Mouse (Mus musculus): ENCODE measurements around the gene Aar2. TPM values are rescaled to one million over a fixed set of nuclear protein-coding genes. Genes with fewer than 3 reads are reported as not detected.

The Aar2 gene
- total RNA-seq, 2 experiments from 2014 or later, result 2.1 to 3.5 TPM

DNA sequence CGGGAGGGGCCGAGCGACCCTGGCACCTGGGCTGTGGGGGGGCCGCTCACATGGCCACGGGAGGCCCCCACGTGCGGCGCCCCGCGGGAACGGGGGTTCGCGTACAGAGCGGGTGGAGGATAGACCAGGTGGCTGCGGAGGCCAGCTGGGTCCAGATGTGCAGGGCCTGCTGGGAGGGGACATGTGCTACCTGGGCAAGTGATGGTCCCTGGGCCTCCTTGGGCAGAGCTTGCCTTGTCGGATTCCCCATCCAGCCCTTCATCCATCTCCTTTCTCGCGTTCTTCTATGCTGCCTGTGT, 66.8 kb downstream of the Aar2 start:
- no peak for ATAC-seq (replicated peaks; ENCODE audit: low FRiP score, poor library complexity, severe bottlenecking)

DNA sequence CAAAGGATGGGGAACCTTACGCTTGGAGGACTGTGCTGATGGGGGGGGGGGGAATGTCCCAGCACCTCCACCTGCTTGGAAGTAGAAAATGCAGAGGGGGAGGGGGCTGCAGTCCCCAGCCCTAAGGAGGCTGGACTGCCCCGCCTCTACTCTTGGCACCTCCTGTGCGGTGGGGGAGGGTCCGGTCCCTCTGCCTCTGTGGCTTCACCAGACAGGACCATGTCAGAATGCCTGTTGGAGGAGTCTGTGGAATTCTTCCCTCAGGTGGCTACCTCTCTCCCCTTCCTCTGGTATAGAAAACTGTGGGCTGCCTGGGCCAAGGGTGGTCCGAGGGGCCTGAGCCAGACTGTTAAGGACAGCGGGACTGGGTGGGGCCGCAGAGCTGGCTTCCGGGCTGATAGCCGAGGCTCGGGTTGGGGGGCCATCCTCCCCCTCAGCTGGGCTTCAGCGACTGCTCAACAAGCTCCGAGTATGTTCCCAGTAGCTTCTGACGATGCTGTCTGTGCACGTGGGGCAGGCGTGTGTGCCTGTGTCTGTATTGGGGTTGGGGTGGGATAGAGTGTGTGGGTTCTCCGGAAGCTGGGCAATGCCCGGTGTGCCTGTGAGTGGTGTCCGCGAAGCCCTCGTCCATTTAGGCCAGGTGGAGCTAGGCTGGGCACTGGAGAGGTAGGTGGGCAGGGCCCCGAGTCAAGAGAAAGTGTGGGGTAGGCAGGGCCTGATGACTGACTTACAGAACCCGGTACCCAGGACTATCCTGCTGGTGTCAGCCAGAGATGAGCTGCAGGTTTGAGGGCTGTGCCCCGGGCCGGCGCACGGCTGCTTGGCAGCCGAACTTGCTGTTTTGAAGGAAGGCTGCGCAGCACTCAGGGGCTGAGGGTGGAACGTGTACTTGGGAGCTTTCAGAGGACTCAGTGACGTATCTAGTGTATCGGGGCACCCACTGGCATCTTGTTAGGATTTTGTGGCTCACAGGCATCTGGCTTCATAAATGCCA, 67.6 kb downstream of the Aar2 start:
- 0 out of 2 replicates have a peak, but pooled peaks have one; percentile 12 for ATAC-seq (replicated peaks; ENCODE audit: low FRiP score, poor library complexity, severe bottlenecking)

DNA sequence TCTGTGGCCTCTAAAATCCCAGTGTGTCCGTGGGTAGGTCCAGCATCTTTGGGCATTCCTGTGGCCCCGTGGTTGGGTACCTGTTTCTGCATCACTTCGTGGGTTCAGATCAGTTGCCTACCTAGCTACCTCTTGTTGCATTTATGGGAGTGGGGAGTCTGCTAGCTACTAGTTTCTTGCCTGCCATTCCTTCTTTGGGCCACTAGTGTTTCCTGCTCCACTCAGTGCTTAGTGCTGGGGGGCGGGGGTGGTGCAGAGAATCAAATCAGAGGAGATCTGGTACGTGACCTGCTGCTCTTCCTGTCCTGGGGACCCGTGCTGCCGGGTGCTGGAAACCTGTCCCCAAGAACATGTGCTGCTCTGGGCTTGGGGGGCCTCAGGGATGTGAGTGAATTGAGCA, 69.1 kb downstream of the Aar2 start:
- ATAC-seq (replicated peaks; ENCODE audit: low FRiP score, poor library complexity, severe bottlenecking), result no peak

DNA sequence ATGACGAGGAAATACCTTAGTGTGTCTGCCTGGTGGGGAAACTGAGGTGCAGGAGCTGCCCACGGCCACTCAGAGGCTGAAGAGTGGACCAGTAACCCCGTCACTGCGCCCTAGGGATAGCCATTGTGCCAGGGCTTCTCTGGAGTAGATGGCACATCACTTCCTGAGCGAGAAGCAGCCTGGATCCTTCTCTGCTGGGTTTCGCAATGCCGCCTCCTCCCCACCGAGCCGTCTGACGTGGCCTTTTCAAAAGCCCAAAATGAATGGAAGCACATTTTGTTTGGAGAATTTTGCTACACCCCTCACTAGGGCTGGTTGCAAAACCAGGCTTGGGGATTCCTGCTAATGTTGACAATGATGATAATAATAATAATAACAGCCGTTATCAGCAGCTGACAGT, 70.2 kb downstream of the Aar2 start:
- ATAC-seq (replicated peaks; ENCODE audit: low FRiP score, poor library complexity, severe bottlenecking), result no peak

Other genes with a start within 250 kb of the Aar2 start
- gene Cnbd2, start 235.3 kb upstream of the Aar2 start, total RNA-seq (2015; ENCODE audit: low replicate concordance), result 0.38 and 1.0 TPM in 2 replicates
- 1.4 TPM in 1 of 2 replicates, not detected in the other for gene Cnbd2, start 235.3 kb upstream of the Aar2 start, total RNA-seq (2017; ENCODE audit: low replicate concordance)
- gene Scand1, start 234.9 kb upstream of the Aar2 start, total RNA-seq (2015; ENCODE audit: low replicate concordance), result 2.3 TPM in 1 of 2 replicates, not detected in the other
- gene Scand1, start 234.9 kb upstream of the Aar2 start, total RNA-seq (2017; ENCODE audit: low replicate concordance), result 1.9 and 16.4 TPM in 2 replicates
- under 0.01 and 2.5 TPM in 2 replicates for gene Epb41l1, start 126.7 kb upstream of the Aar2 start, total RNA-seq (2015; ENCODE audit: low replicate concordance)
- 0.34 and 0.84 TPM in 2 replicates for gene Epb41l1, start 126.7 kb upstream of the Aar2 start, total RNA-seq (2017; ENCODE audit: low replicate concordance)
- gene Dlgap4, start 66.1 kb downstream of the Aar2 start, total RNA-seq (2015; ENCODE audit: low replicate concordance), result 8.2 and 8.3 TPM in 2 replicates
- 3.8 and 9.0 TPM in 2 replicates for gene Dlgap4, start 66.1 kb downstream of the Aar2 start, total RNA-seq (2017; ENCODE audit: low replicate concordance)
- gene Myl9, start 227.8 kb downstream of the Aar2 start, total RNA-seq (2015; ENCODE audit: low replicate concordance), result 1.3 and 4.4 TPM in 2 replicates
- 0.60 and 2.5 TPM in 2 replicates for gene Myl9, start 227.8 kb downstream of the Aar2 start, total RNA-seq (2017; ENCODE audit: low replicate concordance)